8 mouse cellular contexts compared by ENCODE assay signal in genomic region chr9:73162571-73163333, GRCm38 (mm10). TPM values are rescaled to one million over a fixed set of nuclear protein-coding genes. Genes with fewer than 3 reads are reported as not detected.
DNase-seq lines count a peak whose midpoint lies in the region; ATAC-seq lines count a peak whose summit lies in the region.

No protein-coding gene starts in this region.

- H3K4me3 ChIP-seq in forebrain, embryonic 11.5 days (ENCODE audit: low read depth, low read length): peak overlapping the region; percentile 14; the same call in 1 of the 2 replicates
- H3K4me3 ChIP-seq in liver, embryonic 16.5 days (ENCODE audit: low read depth, low read length): peak overlapping the region; percentile 22
- H3K4me3 ChIP-seq in neural tube, embryonic 13.5 days: 0 out of 2 replicates have a peak overlapping the region, but pooled peaks have one; percentile 13

- intact Hi-C loops in heart, postnatal 10 days (cut with DNase I): loop anchor here (1.0 to 5.0 kb wide), 3 partner anchors 821 to 920 kb away; no protein-coding TSS in a partner anchor

- no peaks in the 10 kb centered on the region for H3K9me3 ChIP-seq in forebrain, embryonic 11.5 days (ENCODE audit: control insufficient read depth, low read length)
- H3K9me3 ChIP-seq in liver, embryonic 16.5 days (replicated peaks; ENCODE audit: control insufficient read depth, low read length): peaks cover 5% of the 10 kb centered on the region
- H3K9me3 ChIP-seq in neural tube, embryonic 13.5 days: no peaks in the 10 kb centered on the region

- peak; percentile 75 for ATAC-seq in forebrain, embryonic 11.5 days (replicated peaks; ENCODE audit: low FRiP score)
- ATAC-seq in liver, embryonic 16.5 days (ENCODE audit: low read depth): no peak
- ATAC-seq in neural tube, embryonic 13.5 days (ENCODE audit: low read depth): no peak

- peak; percentile 76 for DNase-seq in CD4-positive, CD25-positive, alpha-beta regulatory T cell, adult 2 months (ENCODE audit: low read depth, low spot score)
- peak; percentile 73 for DNase-seq in brain, embryonic 18.5 days (ENCODE audit: low read depth, low spot score)
- peak; percentile 88 for DNase-seq in forebrain, embryonic 11.5 days (ENCODE audit: low spot score)
- peak; percentile 82 to 89 for DNase-seq in heart, postnatal 10 days
- peak; percentile 8 for DNase-seq in large intestine, adult 2 months (ENCODE audit: low read depth, low spot score)
- peak; percentile 89 for DNase-seq in testis, postnatal 10 days (ENCODE audit: low spot score)

- peak overlapping the region; percentile 52 for H3K4me2 ChIP-seq in forebrain, embryonic 11.5 days (ENCODE audit: low read depth, low read length, severe bottlenecking)
- peak overlapping the region; percentile 38; the same call in 1 of the 2 replicates for H3K4me2 ChIP-seq in liver, embryonic 16.5 days (ENCODE audit: low read depth, low read length)
- peak overlapping the region; percentile 48 for H3K4me2 ChIP-seq in neural tube, embryonic 13.5 days

- H3K4me1 ChIP-seq in forebrain, embryonic 11.5 days (replicated peaks; ENCODE audit: control insufficient read depth, insufficient read depth, low read length): no peaks in the 10 kb centered on the region
- H3K4me1 ChIP-seq in liver, embryonic 16.5 days (ENCODE audit: control insufficient read depth, low read depth, low read length): no peaks in the 10 kb centered on the region
- no peaks in the 10 kb centered on the region; the same call in 1 of the 2 replicates for H3K4me1 ChIP-seq in neural tube, embryonic 13.5 days (replicated peaks)

- 24% methylated on average over 26 of the region's 26 CpGs for WGBS in forebrain, embryonic 11.5 days
- WGBS in large intestine, adult 2 months: 20% methylated on average over 26 of the region's 26 CpGs
- 17% methylated on average over 26 of the region's 26 CpGs for WGBS in liver, embryonic 16.5 days (ENCODE audit: insufficient replicate concordance)
- 19% methylated on average over 26 of the region's 26 CpGs for WGBS in neural tube, embryonic 13.5 days

- no peaks in the 10 kb centered on the region for H3K36me3 ChIP-seq in forebrain, embryonic 11.5 days (ENCODE audit: control insufficient read depth, insufficient read depth, low read length)
- no peaks in the 10 kb centered on the region for H3K36me3 ChIP-seq in liver, embryonic 16.5 days (ENCODE audit: control insufficient read depth, insufficient read depth)
- no peaks in the 10 kb centered on the region for H3K36me3 ChIP-seq in neural tube, embryonic 13.5 days

- H3K27ac ChIP-seq in forebrain, embryonic 11.5 days (ENCODE audit: low read depth, low read length): no peak overlapping the region
- H3K27ac ChIP-seq in liver, embryonic 16.5 days (ENCODE audit: low read length): no peak overlapping the region
- no peak overlapping the region for H3K27ac ChIP-seq in neural tube, embryonic 13.5 days (replicated peaks)

- no peak overlapping the region for H3K9ac ChIP-seq in forebrain, embryonic 11.5 days (ENCODE audit: low read length)
- H3K9ac ChIP-seq in liver, embryonic 16.5 days (ENCODE audit: low read depth, low read length): no peak overlapping the region
- no peak overlapping the region for H3K9ac ChIP-seq in neural tube, embryonic 13.5 days

- no peaks in the 10 kb centered on the region for H3K27me3 ChIP-seq in forebrain, embryonic 11.5 days (ENCODE audit: control insufficient read depth, insufficient read depth, low read length)
- no peaks in the 10 kb centered on the region for H3K27me3 ChIP-seq in liver, embryonic 16.5 days (ENCODE audit: control insufficient read depth, insufficient read depth, low read depth, low read length)
- H3K27me3 ChIP-seq in neural tube, embryonic 13.5 days: no peaks in the 10 kb centered on the region; the same call in 1 of the 2 replicates

RNA-seq across cellular contexts. Expression of gene Rsl24d1, which starts 49.5 kb away (rescaled TPM):
- 147 and 153 TPM in 2 replicates for polyA plus RNA-seq in forebrain, embryonic 11.5 days (2014; fragmentation: Nextera tagmentation; extraction: Ambion mirVana)
- 10 to 100 TPM; 54.9 to 60.4 TPM for total RNA-seq in heart, postnatal 10 days (2021)
- 16.6 and 20.9 TPM in 2 replicates for polyA plus RNA-seq in large intestine, adult 2 months (2012; rRNA removed)
- 33.3 and 34.9 TPM in 2 replicates for polyA plus RNA-seq in liver, embryonic 16.5 days (2015; fragmentation: Nextera tagmentation; extraction: Ambion mirVana)
- 104 and 122 TPM in 2 replicates for polyA plus RNA-seq in neural tube, embryonic 13.5 days (2015; fragmentation: Nextera tagmentation; extraction: Ambion mirVana)

Comparison
In these comparisons a context has a peak if more than half of its experiments do, and no peak if none do; other contexts are left out.
1. DNase-seq: peak in every context shown above with its lines; median percentile 89 in testis, postnatal 10 days; 88 in forebrain, embryonic 11.5 days; 86 in heart, postnatal 10 days; 76 in CD4-positive, CD25-positive, alpha-beta regulatory T cell, adult 2 months; 73 in brain, embryonic 18.5 days; 8 in large intestine, adult 2 months.